Mouse (Mus musculus) C2C12 (cell line): ENCODE results near the gene Gm20716. TPM values are rescaled to one million over a fixed set of nuclear protein-coding genes. Genes with fewer than 3 reads are reported as not detected.

Source experiments
- H3K27me3 ChIP-seq: one replicate; pipeline ENCODE4 v1.6.1; 2011; ENCODE audit not compliant: control insufficient read depth, insufficient read depth, insufficient read length
- H3K36me3 ChIP-seq: one replicate; pipeline ENCODE4 v1.6.1; 2011; ENCODE audit not compliant: control insufficient read depth, insufficient read depth
- H3K4me3 ChIP-seq: one replicate; pipeline ENCODE4 v1.5.1; 2011; ENCODE audit warnings: mild to moderate bottlenecking, control low read depth; ENCODE audit not compliant: poor library complexity, insufficient read depth, severe bottlenecking
- H3K79me2 ChIP-seq: one replicate; pipeline ENCODE4 v1.6.1; 2011; ENCODE audit not compliant: control insufficient read depth, insufficient read depth
- H3K79me3 ChIP-seq: one replicate; pipeline ENCODE4 v1.6.1; 2011; ENCODE audit warnings: low read depth, control low read depth
- H3ac ChIP-seq: one replicate; pipeline ENCODE3; 2011; ENCODE audit warnings: low read depth; ENCODE audit not compliant: control insufficient read depth, insufficient read length
- CEBPB ChIP-seq: IDR thresholded peaks from one replicate; pipeline ENCODE4 v1.6.1; 2011; ENCODE audit warnings: low read depth, mild to moderate bottlenecking, control low read depth, moderate library complexity
- CTCF ChIP-seq: IDR thresholded peaks from one replicate; pipeline ENCODE4 v1.5.1; 2011; ENCODE audit not compliant: control insufficient read depth, insufficient read depth, insufficient read length
- FOSL1 ChIP-seq: IDR thresholded peaks from one replicate; pipeline ENCODE4 v1.8.0; 2011; ENCODE audit warnings: mild to moderate bottlenecking, low read length; ENCODE audit not compliant: poor library complexity, insufficient read depth, severe bottlenecking
- MAX ChIP-seq: IDR thresholded peaks from one replicate; pipeline ENCODE4 v1.6.1; 2011; ENCODE audit warnings: mild to moderate bottlenecking, control low read depth
- MYOD1 ChIP-seq: IDR thresholded peaks from one replicate; pipeline ENCODE4 v1.6.1; 2011; ENCODE audit warnings: low read depth; ENCODE audit not compliant: control insufficient read depth, insufficient read length
- MYOG ChIP-seq: IDR thresholded peaks from one replicate; pipeline ENCODE4 v1.6.1; 2011; ENCODE audit not compliant: control insufficient read depth, insufficient read length; ENCODE audit errors: extremely low read depth
- USF1 ChIP-seq: IDR thresholded peaks from one replicate; pipeline ENCODE4 v1.6.1; 2011; ENCODE audit warnings: low read depth, mild to moderate bottlenecking, control low read depth, moderate library complexity
- polyA plus RNA-seq: library from polyadenylated mRNA; unstranded; fragments of >200 nt; fragmentation: generic; extraction: Trizol; gene quantifications from one replicate; pipeline ENCODE4 v1.2.1, GENCODE M21; 2012; ENCODE audit warnings: missing spikeins

Gene Gm20716
- polyA plus RNA-seq, 1 experiment = 17.1 TPM

DNA sequence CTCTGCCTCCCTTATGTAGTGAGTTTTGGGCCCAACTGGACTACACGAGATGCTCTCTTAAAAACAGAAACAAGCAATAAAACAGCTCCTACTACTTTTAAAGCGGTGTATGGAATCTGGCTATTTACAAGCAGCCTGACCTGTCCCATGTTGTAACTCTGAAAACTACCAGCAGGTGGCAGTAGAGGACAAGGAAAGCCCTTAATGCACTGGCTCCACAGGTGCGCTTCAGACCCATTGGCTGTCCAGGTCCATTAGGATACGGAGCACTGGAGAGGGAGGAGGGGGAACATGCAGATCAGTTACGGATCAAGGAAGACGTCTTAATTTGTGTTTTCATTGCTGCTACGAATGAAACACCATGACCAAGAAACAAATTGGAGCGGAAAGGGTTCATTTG, 20.1 kb upstream of the Gm20716 start:
- Histone ChIP-seq H3K79me3 (no peaks in the 10 kb centered on the region), H3K36me3 (no peaks in the 10 kb centered on the region), H3K4me3 (no peak overlapping the region), H3K79me2 (no peaks in the 10 kb centered on the region), H3ac (no peak overlapping the region), H3K27me3 (peaks cover 32% of the 10 kb centered on the region)
- TF ChIP-seq MAX (no peak), FOSL1 (no peak), MYOD1 (no peak), MYOG (no peak), CEBPB (no peak), USF1 (no peak), CTCF (peak; percentile 67)

DNA sequence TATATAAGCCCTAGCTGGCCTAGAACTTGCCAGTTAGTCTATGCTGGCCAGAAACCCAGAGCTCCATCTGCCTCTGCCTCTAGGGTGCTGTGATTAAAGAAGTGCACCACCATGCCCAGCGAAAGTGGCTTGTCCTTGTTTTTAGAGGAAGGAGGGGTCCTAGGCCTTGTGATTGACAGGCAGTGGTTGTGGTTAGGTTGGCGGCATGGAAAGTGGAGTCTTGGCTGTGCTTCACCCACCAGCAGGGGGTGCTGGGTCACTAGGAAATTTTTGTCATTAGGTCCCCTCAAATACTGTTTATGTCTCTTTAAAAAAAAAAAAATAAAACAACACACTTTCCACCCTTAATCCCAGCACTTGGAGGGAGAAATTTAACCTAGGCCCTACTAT, 18.7 kb upstream of the Gm20716 start:
- Histone ChIP-seq H3K79me3 (no peaks in the 10 kb centered on the region), H3K36me3 (no peaks in the 10 kb centered on the region), H3ac (no peak overlapping the region), H3K27me3 (peaks cover 25% of the 10 kb centered on the region), H3K4me3 (no peak overlapping the region), H3K79me2 (no peaks in the 10 kb centered on the region)
- TF ChIP-seq CEBPB (no peak), MYOD1 (no peak), USF1 (no peak), CTCF (no peak), FOSL1 (no peak), MAX (no peak), MYOG (no peak)

DNA sequence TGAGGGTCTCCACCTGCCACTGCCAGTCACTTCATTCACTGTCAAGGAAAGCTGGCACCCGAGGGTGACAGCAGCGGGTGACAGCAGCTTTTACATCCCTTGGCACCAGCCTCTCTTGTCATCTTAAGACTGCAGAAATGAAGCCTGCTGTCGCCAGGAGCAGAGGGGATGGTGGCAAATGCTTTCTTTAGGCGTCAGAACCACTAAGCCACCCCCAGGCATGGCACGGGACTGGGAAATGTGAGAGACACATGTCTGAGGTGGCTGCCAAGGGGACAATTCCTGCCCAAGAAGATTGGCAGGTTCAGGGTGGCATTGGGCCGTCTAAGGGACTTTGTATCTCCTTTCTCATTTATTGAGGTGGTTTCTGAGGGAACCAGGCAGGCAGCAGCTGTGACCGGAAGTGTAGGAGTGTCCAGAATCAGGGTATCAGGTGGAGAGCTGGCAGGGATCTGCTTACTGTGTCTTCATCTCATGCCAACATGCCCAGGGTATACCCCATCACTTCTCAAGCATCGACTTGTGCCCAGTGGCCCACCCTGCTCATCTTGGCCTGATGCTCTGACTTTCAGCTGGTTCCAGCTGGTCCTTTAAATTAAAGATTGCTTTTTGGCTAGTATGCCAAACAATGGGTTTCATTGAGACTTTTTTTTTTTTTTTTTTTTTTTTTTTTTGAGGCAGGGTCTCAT, 18.1 kb upstream of the Gm20716 start:
- H3K36me3 ChIP-seq = no peaks in the 10 kb centered on the region
- H3K4me3 ChIP-seq = no peak overlapping the region
- TF ChIP-seq MYOG (no peak), USF1 (no peak), MAX (no peak), FOSL1 (no peak), CEBPB (no peak), MYOD1 (no peak), CTCF (no peak)
- H3ac ChIP-seq = no peak overlapping the region
- H3K27me3 ChIP-seq = peaks cover 23% of the 10 kb centered on the region
- H3K79me3 ChIP-seq = no peaks in the 10 kb centered on the region
- no peaks in the 10 kb centered on the region for H3K79me2 ChIP-seq

DNA sequence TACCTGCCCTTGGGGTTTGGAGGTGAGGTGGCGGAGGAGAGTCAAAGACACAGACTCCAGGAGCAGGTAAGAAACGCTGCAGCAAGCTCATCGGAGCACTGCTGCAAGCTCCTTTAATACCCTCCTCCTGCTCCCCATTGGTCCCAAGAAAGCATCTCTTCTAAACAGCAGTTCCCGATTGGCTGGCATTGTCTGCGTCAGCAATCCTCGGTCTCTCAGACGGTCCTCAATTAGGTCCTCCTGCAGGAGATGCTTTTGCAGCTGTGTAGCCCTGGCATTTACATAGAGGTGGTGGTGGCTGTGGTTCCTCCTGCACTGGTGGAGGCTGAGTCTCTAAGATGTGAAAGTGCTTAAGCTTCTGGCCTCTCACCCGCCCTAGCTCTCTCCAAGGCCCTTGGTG, 15.4 kb upstream of the Gm20716 start:
- H3K79me3 ChIP-seq = no peaks in the 10 kb centered on the region
- no peak for TF ChIP-seq FOSL1
- no peak for TF ChIP-seq USF1
- TF ChIP-seq MYOG = no peak
- no peak for TF ChIP-seq MAX
- no peak overlapping the region for H3K4me3 ChIP-seq
- H3ac ChIP-seq = no peak overlapping the region
- no peaks in the 10 kb centered on the region for H3K79me2 ChIP-seq
- peaks cover 18% of the 10 kb centered on the region for H3K27me3 ChIP-seq
- H3K36me3 ChIP-seq = no peaks in the 10 kb centered on the region

DNA sequence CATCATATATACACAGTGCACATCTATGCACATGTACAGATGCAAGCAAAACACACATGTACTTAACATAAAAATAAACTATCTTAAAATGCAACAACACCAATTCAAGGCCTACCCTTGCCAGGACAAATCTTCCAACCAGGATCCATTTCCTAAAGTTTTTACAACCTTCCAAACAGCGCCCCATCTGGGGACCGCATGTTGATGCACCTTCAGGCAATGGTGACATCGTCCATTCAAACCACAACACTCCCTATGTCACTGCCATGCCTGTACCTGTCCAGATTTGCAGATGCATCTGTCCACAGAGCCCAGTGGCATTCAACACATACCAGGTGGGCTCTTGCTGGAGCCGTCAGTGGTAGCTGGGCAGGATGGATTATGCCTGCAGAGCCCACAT, 13.1 kb upstream of the Gm20716 start:
- no peaks in the 10 kb centered on the region for H3K79me3 ChIP-seq
- no peaks in the 10 kb centered on the region for H3K79me2 ChIP-seq
- H3ac ChIP-seq = no peak overlapping the region
- H3K36me3 ChIP-seq = no peaks in the 10 kb centered on the region
- no peak for TF ChIP-seq MYOG
- no peak for TF ChIP-seq MAX
- TF ChIP-seq USF1 = no peak
- no peak for TF ChIP-seq FOSL1
- TF ChIP-seq CEBPB = no peak
- TF ChIP-seq CTCF = no peak
- no peak for TF ChIP-seq MYOD1
- no peak overlapping the region for H3K4me3 ChIP-seq
- H3K27me3 ChIP-seq = peaks cover 23% of the 10 kb centered on the region

DNA sequence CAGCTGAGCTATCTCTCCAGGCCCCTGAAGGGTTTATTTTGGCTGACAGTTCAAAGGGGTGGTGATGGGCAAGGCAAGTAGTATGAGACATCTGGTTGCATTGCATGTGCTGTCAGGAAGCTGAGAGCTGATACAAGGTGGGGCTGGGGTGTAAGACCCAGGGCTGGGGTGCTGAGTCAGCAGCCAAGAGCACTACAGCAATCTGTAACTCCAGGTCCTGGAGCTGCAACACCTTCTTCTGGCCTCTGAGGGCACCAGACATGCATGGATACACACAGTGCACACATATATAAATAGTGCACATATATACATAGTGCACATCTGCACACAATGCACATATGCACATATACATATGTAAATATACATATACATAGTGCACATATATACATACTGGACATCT, 12.7 kb upstream of the Gm20716 start:
- Histone ChIP-seq H3K36me3 (no peaks in the 10 kb centered on the region), H3K4me3 (no peak overlapping the region), H3ac (no peak overlapping the region), H3K79me2 (no peaks in the 10 kb centered on the region), H3K79me3 (no peaks in the 10 kb centered on the region), H3K27me3 (peaks cover 23% of the 10 kb centered on the region)
- TF ChIP-seq MYOG (no peak), USF1 (no peak), MYOD1 (no peak), MAX (no peak), CTCF (no peak), FOSL1 (no peak), CEBPB (no peak)
